Mouse (Mus musculus) MEL (cell line): ENCODE measurements around the gene Gm44965. TPM values are rescaled to one million over a fixed set of nuclear protein-coding genes. Genes with fewer than 3 reads are reported as not detected.

Source experiments
- DNase-seq: peaks from one replicate; pipeline ENCODE4 v3.0.0; 2011; ENCODE audit warnings: low read depth, low spot score
- H3K27ac ChIP-seq: 2 replicates; pipeline ENCODE4 v1.5.1; 2012; ENCODE audit warnings: low read depth, mild to moderate bottlenecking, control low read depth, low read length, moderate library complexity; ENCODE audit not compliant: control insufficient read depth
- H3K27me3 ChIP-seq, 2 experiments: fragments of 150-350 bp in 1 of 2; sonication (generic) in 1 of 2; 2 replicates each; pipeline ENCODE4 v1.6.1; 2012; ENCODE audit warnings: low read length in 2 of 2, mild to moderate bottlenecking in 2 of 2, improper control_type of control experiment in 1 of 2, moderate library complexity in 1 of 2; ENCODE audit not compliant: insufficient read depth in 2 of 2, control insufficient read depth in 1 of 2
- H3K36me3 ChIP-seq, 2 experiments: 2 replicates each; pipeline ENCODE4 v1.6.1; 2012 to 2014; ENCODE audit warnings: low read length in 2 of 2, improper control_type of control experiment in 1 of 2, inconsistent platforms in 1 of 2, mild to moderate bottlenecking in 1 of 2; ENCODE audit not compliant: insufficient read depth in 2 of 2, control insufficient read depth in 1 of 2
- H3K4me1 ChIP-seq, 2 experiments: fragments of 150-350 bp in 1 of 2; sonication (generic) in 1 of 2; 2 replicates each; pipeline ENCODE4 v1.6.1; 2012; ENCODE audit warnings: low read length in 2 of 2, improper control_type of control experiment in 1 of 2, mild to moderate bottlenecking in 1 of 2; ENCODE audit not compliant: insufficient read depth in 2 of 2, control insufficient read depth in 1 of 2
- H3K4me3 ChIP-seq, 2 experiments: fragments of 150-350 bp in 1 of 2; sonication (generic) in 1 of 2; 2 replicates each; pipeline ENCODE4 v1.5.1; 2012; ENCODE audit warnings: low read depth in 2 of 2, low read length in 2 of 2, mild to moderate bottlenecking in 2 of 2, moderate library complexity in 2 of 2, control low read depth in 1 of 2, improper control_type of control experiment in 1 of 2; ENCODE audit not compliant: control insufficient read depth in 1 of 2, insufficient read depth in 1 of 2
- H3K79me2 ChIP-seq: 2 replicates; pipeline ENCODE4 v1.6.1; 2012; ENCODE audit warnings: mild to moderate bottlenecking, low read length, moderate library complexity; ENCODE audit not compliant: control insufficient read depth, poor library complexity, insufficient read depth
- H3K9ac ChIP-seq: 2 replicates; pipeline ENCODE4 v1.6.1; 2012; ENCODE audit warnings: low read depth, mild to moderate bottlenecking, control low read depth, low read length, moderate library complexity; ENCODE audit not compliant: control insufficient read depth, poor library complexity, severe bottlenecking
- H3K9me3 ChIP-seq: fragments of 150-350 bp; sonication (generic); replicated peaks from 2 replicates; pipeline ENCODE4 v1.6.1; 2012; ENCODE audit warnings: mild to moderate bottlenecking, low read length, improper control_type of control experiment, moderate library complexity; ENCODE audit not compliant: insufficient read depth
- CHD1 ChIP-seq: IDR thresholded peaks from 2 replicates; pipeline ENCODE4 v1.6.1; 2012; ENCODE audit warnings: low read depth, mild to moderate bottlenecking, inconsistent platforms, low read length, improper control_type of control experiment
- CHD2 ChIP-seq: IDR thresholded peaks from 2 replicates; pipeline ENCODE4 v1.6.1; 2011; ENCODE audit warnings: low read length, improper control_type of control experiment
- E2F4 ChIP-seq: IDR thresholded peaks from 2 replicates; pipeline ENCODE4 v1.6.1; 2011; ENCODE audit warnings: low read depth, low read length, improper control_type of control experiment, borderline replicate concordance
- EP300 ChIP-seq, 2 experiments: IDR thresholded peaks; 2 replicates each; pipeline ENCODE4 v1.6.1; 2011; ENCODE audit warnings: improper control_type of control experiment in 2 of 2, low read length in 2 of 2, low read depth in 1 of 2, mild to moderate bottlenecking in 1 of 2
- GATA1 ChIP-seq: IDR thresholded peaks from 2 replicates; pipeline ENCODE4 v1.6.1; 2011; ENCODE audit warnings: low read depth, low read length, improper control_type of control experiment
- KAT2A ChIP-seq: conservative IDR thresholded peaks from 2 replicates; pipeline ENCODE4 v1.6.1; 2012; ENCODE audit warnings: low read depth, low read length, improper control_type of control experiment, inconsistent platforms
- MAFK ChIP-seq: IDR thresholded peaks from 2 replicates; pipeline ENCODE4 v1.6.1; 2011; ENCODE audit warnings: low read depth, mild to moderate bottlenecking, low read length, improper control_type of control experiment, borderline replicate concordance
- MEF2A ChIP-seq: IDR thresholded peaks from 2 replicates; pipeline ENCODE4 v1.6.1; 2014; ENCODE audit warnings: low read depth, mild to moderate bottlenecking, inconsistent platforms, low read length, improper control_type of control experiment; ENCODE audit not compliant: poor library complexity, insufficient replicate concordance, severe bottlenecking; ENCODE audit errors: extremely low read depth
- MYB ChIP-seq: IDR thresholded peaks from 2 replicates; pipeline ENCODE4 v1.6.1; 2011; ENCODE audit warnings: mild to moderate bottlenecking, low read depth, low read length, improper control_type of control experiment
- MYC ChIP-seq: IDR thresholded peaks from 2 replicates; pipeline ENCODE4 v1.6.1; 2011; ENCODE audit warnings: low read depth, mild to moderate bottlenecking, low read length, improper control_type of control experiment, moderate library complexity
- NELFE ChIP-seq: IDR thresholded peaks from 2 replicates; pipeline ENCODE4 v1.6.1; 2011; ENCODE audit warnings: low read depth, low read length, improper control_type of control experiment
- POLR2AphosphoS5 ChIP-seq: IDR thresholded peaks from 2 replicates; pipeline ENCODE4 v1.6.1; 2012; ENCODE audit warnings: low read depth, borderline replicate concordance, mild to moderate bottlenecking, inconsistent platforms, low read length, moderate library complexity, mixed read lengths
- RAD21 ChIP-seq: IDR thresholded peaks from 2 replicates; pipeline ENCODE4 v1.6.1; 2011; ENCODE audit warnings: mild to moderate bottlenecking, low read depth, low read length, improper control_type of control experiment
- SIN3A ChIP-seq: IDR thresholded peaks from 2 replicates; pipeline ENCODE4 v1.6.1; 2012; ENCODE audit warnings: low read length, improper control_type of control experiment, inconsistent platforms
- TAL1 ChIP-seq: IDR thresholded peaks from 2 replicates; pipeline ENCODE4 v1.6.1; 2012; ENCODE audit warnings: mild to moderate bottlenecking, inconsistent platforms, low read length, moderate library complexity, mixed read lengths
- TBP ChIP-seq: IDR thresholded peaks from 2 replicates; pipeline ENCODE4 v1.8.0; 2011; ENCODE audit warnings: low read depth, low read length, improper control_type of control experiment
- USF2 ChIP-seq, 2 experiments: IDR thresholded peaks; 2 replicates each; pipeline ENCODE4 v1.6.1; 2011 to 2012; ENCODE audit warnings: improper control_type of control experiment in 2 of 2, low read length in 2 of 2, borderline replicate concordance in 1 of 2, inconsistent platforms in 1 of 2, low read depth in 1 of 2, mild to moderate bottlenecking in 1 of 2; ENCODE audit not compliant: insufficient read depth in 1 of 2
- ZC3H11A ChIP-seq: IDR thresholded peaks from 2 replicates; pipeline ENCODE4 v1.6.1; 2012; ENCODE audit warnings: low read depth, mild to moderate bottlenecking, inconsistent platforms, low read length, improper control_type of control experiment
- ZMIZ1 ChIP-seq: IDR thresholded peaks from 2 replicates; pipeline ENCODE4 v1.6.1; 2012; ENCODE audit warnings: low read depth, mild to moderate bottlenecking, inconsistent platforms, low read length, improper control_type of control experiment, moderate library complexity
- polyA plus RNA-seq, 2 experiments: library from polyadenylated mRNA; stranded (reverse) in 1 of 2; unstranded in 1 of 2; fragments of >175 nt in 1 of 2; fragments of >200 nt in 1 of 2; gene quantifications; 2 replicates each; pipeline versions ENCODE4 v1.2.1 to v1.2.4; 2012; ENCODE audit warnings: low replicate concordance in 2 of 2, low read depth in 1 of 2; ENCODE audit not compliant: insufficient read length in 2 of 2, insufficient read depth in 1 of 2, missing spikeins in 1 of 2
- total RNA-seq: library from RNA; depleted of rRNA; stranded (reverse); fragments of 300-350 nt; gene quantifications from 2 replicates; pipeline ENCODE4 v1.2.3, GENCODE M21; 2012

The Gm44965 gene
- total and polyA plus RNA-seq, 3 experiments: not detected

DNA sequence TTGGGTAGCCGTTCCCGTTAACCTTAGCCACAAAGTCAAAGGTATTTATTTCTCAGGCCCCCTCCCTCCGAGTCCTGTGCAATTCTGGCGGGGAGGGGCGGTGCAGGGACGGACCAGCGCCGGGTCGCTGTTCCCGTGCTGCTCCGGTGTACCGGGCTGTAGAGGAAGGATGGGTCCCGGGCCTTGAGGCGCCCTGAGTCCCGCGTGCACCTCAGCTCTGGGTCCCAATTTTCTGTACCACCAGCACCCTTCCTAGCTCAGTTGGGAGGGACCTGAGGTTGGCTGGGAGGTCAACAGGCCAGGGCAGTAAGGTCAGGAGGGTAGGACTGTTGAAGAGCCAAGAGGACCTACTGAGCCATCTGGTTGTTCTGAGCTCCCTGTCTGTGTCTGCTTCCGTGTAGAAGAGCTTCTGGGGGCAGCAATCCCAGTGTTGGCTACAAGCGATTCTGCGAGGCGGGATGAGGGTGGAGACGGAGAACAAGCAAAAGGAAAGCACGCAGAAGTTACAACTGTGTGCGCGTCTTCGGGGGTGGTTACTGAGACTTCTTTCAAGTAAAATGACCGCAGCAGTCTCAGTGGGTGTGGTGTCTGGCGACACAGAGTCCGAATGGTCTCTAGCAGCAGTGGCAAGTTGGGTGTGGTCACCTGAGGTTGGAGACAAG lies 8.5 kb downstream of the Gm44965 start:
- Histone ChIP-seq H3K27ac (no peak overlapping the region), H3K36me3 (no peaks in the 10 kb centered on the region), H3K9me3 (no peaks in the 10 kb centered on the region), H3K4me3 (no peak overlapping the region), H3K27me3 (no peaks in the 10 kb centered on the region), H3K79me2 (no peaks in the 10 kb centered on the region), H3K4me1 (no peaks in the 10 kb centered on the region), H3K9ac (no peak overlapping the region)
- no peak for TF ChIP-seq MYB
- TF ChIP-seq GATA1: no peak
- no peak for TF ChIP-seq SIN3A
- no peak for TF ChIP-seq USF2 (IDR thresholded peaks at IDR 0.05; ENCODE audit: borderline replicate concordance in 1 of 2, insufficient read depth in 1 of 2, low read depth in 1 of 2, low read length in 2 of 2)
- no peak for TF ChIP-seq RAD21
- no peak for TF ChIP-seq CHD2
- no peak for DNase-seq

- Histone ChIP-seq H3K27ac (no peak overlapping the region), H3K9ac (no peak overlapping the region), H3K27me3 (no peaks in the 10 kb centered on the region), H3K4me3 (no peak overlapping the region), H3K9me3 (no peaks in the 10 kb centered on the region), H3K79me2 (no peaks in the 10 kb centered on the region), H3K36me3 (no peaks in the 10 kb centered on the region), H3K4me1 (no peaks in the 10 kb centered on the region)
- DNase-seq: no peak
- TF ChIP-seq MAFK: no peak
- TF ChIP-seq NELFE: no peak
- no peak for TF ChIP-seq TAL1
- TF ChIP-seq TBP: no peak
- TF ChIP-seq KAT2A: no peak
- TF ChIP-seq ZMIZ1: no peak
- TF ChIP-seq ZC3H11A: no peak
- TF ChIP-seq E2F4: no peak
- no peak for TF ChIP-seq EP300 (IDR thresholded peaks at IDR 0.05; ENCODE audit: low read depth in 1 of 2, low read length in 2 of 2)
- TF ChIP-seq CHD1: no peak
- TF ChIP-seq MYC: no peak
- no peak for TF ChIP-seq POLR2AphosphoS5
- no peak for TF ChIP-seq MEF2A
Observed at GRCm38 (mm10) chr6:48608124-48608523, 14.4 kb downstream of the Gm44965 start.
